Mouse (Mus musculus): ENCODE results near the gene Lcn11. TPM values are rescaled to one million over a fixed set of nuclear protein-coding genes. Genes with fewer than 3 reads are reported as not detected.

The Lcn11 gene
- polyA plus RNA-seq, 1 experiment from 2014 or later, result not detected

DNA sequence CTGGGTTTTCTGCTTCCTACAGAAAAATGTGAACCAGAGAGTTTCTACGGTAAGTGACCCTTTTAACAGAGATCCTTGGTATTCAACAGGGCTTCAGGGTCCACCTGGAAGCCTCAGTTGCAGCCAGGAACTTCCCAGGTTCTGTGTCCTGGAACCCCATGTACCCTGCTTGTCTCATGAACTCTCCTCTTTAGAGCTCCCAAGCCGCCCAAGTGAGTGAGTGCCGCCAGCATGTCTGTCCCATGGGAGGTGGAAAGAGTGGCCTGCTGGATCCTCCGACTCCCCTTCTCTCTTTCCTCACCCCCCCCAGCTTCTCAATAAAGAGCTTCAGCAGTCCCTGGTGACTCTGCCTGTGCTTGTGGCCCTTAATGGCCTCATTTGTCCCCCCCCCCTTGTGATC, 9.1 kb upstream of the Lcn11 start:
- H3K4me3 ChIP-seq (ENCODE audit: low read depth, low read length), result no peak overlapping the region
- TF ChIP-seq CTCF (IDR thresholded peaks at IDR 0.05; ENCODE audit: low read depth), result no peak
- no peaks in the 10 kb centered on the region for H3K4me1 ChIP-seq (ENCODE audit: insufficient read depth)
- DNase-seq, result no peak
- ATAC-seq (ENCODE audit: insufficient read depth), result no peak
- no peak overlapping the region for H3K9ac ChIP-seq
- 79% methylated on average over 4 of the region's 4 CpGs for WGBS
- no peaks in the 10 kb centered on the region for H3K9me3 ChIP-seq (ENCODE audit: low read depth, low read length)
- H3K4me2 ChIP-seq, result no peak overlapping the region
- H3K27me3 ChIP-seq (ENCODE audit: insufficient read depth, low read length), result no peaks in the 10 kb centered on the region
- H3K27ac ChIP-seq (ENCODE audit: low read depth), result no peak overlapping the region
- no peaks in the 10 kb centered on the region for H3K36me3 ChIP-seq (ENCODE audit: insufficient read depth)

DNA sequence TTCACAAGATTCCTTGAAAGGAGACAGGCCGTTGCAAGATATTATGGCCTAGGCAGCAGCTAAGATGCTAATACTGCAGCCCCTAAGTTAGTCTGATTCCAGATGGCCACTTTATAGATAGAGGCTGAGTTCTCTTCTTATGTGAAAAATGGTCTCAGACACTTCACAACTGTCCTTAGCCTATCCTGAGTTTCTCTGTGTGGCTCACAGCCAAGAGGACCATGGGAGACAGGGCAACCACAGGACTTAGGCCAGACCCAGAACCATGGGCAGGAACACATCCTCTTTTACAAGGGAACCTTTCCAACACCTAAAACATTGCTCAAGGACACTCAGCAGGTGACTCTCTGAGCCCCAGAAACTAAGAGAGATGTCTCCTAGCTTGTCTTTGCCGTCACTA, 3.3 kb upstream of the Lcn11 start:
- ATAC-seq (ENCODE audit: insufficient read depth), result no peak
- Histone ChIP-seq H3K4me2 (no peak overlapping the region), H3K36me3 (ENCODE audit: insufficient read depth) (no peaks in the 10 kb centered on the region), H3K9ac (no peak overlapping the region), H3K27ac (ENCODE audit: low read depth) (no peak overlapping the region), H3K9me3 (ENCODE audit: low read depth, low read length) (no peaks in the 10 kb centered on the region), H3K4me3 (ENCODE audit: low read depth, low read length) (no peak overlapping the region), H3K4me1 (ENCODE audit: insufficient read depth) (no peaks in the 10 kb centered on the region), H3K27me3 (ENCODE audit: insufficient read depth, low read length) (no peaks in the 10 kb centered on the region)
- no peak for TF ChIP-seq CTCF (IDR thresholded peaks at IDR 0.05; ENCODE audit: low read depth)
- 80% methylated on average over 2 of the region's 2 CpGs for WGBS
- DNase-seq, result no peak

DNA sequence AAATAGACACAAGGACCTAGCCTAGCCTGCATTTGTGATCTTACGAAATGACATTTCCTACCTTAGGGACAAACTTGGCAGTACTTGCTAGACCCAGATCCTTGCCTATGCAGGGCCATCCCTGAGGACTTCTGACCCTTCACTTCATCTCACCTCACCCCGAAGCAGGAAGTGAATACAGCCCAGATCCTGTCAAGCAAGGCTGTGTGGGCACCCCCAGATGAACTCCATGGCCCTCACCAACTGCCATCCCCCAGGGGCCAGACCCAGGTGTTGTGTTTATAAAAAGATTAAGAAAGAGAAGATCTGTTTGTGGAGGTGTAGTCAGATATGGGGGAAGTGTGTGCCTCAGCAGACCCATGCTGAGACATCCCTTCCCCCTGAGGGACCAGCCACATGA, 2.2 kb upstream of the Lcn11 start:
- Histone ChIP-seq H3K4me1 (ENCODE audit: insufficient read depth) (no peaks in the 10 kb centered on the region), H3K4me2 (no peak overlapping the region), H3K36me3 (ENCODE audit: insufficient read depth) (no peaks in the 10 kb centered on the region), H3K4me3 (ENCODE audit: low read depth, low read length) (no peak overlapping the region), H3K9me3 (ENCODE audit: low read depth, low read length) (no peaks in the 10 kb centered on the region), H3K27me3 (ENCODE audit: insufficient read depth, low read length) (no peaks in the 10 kb centered on the region), H3K9ac (no peak overlapping the region), H3K27ac (ENCODE audit: low read depth) (no peak overlapping the region)
- TF ChIP-seq CTCF (IDR thresholded peaks at IDR 0.05; ENCODE audit: low read depth), result no peak
- ATAC-seq (ENCODE audit: insufficient read depth) (no peak), DNase-seq (no peak)
- 74% methylated on average over 2 of the region's 2 CpGs for WGBS

DNA sequence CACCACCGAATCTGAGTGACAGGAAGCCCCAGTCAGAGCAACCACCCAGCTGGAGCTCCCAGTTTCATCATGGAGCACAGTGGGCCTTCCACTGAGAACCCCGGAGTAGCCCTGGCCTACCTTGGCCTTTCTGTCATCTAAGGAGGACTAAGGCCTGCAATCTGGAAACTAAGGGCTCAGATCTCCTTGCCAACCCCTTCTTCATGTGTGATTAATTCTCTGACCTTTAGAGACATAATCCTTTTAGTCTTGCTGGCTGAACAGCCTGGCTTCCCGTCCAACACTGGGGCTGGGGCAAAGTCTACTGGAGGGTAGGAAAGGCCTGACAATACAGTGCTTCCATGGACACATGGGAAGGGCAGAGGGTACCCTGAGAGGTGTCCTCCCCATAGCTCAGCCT, 826 bp upstream of the Lcn11 start:
- Histone ChIP-seq H3K27me3 (ENCODE audit: insufficient read depth, low read length) (no peaks in the 10 kb centered on the region), H3K36me3 (ENCODE audit: insufficient read depth) (no peaks in the 10 kb centered on the region), H3K4me2 (no peak overlapping the region), H3K4me1 (ENCODE audit: insufficient read depth) (no peaks in the 10 kb centered on the region), H3K9me3 (ENCODE audit: low read depth, low read length) (no peaks in the 10 kb centered on the region), H3K4me3 (ENCODE audit: low read depth, low read length) (no peak overlapping the region), H3K9ac (no peak overlapping the region), H3K27ac (ENCODE audit: low read depth) (no peak overlapping the region)
- no peak for TF ChIP-seq CTCF (IDR thresholded peaks at IDR 0.05; ENCODE audit: low read depth)
- ATAC-seq (ENCODE audit: insufficient read depth) (no peak), DNase-seq (no peak)
- WGBS, result 67% methylated on average over 3 of the region's 3 CpGs

DNA sequence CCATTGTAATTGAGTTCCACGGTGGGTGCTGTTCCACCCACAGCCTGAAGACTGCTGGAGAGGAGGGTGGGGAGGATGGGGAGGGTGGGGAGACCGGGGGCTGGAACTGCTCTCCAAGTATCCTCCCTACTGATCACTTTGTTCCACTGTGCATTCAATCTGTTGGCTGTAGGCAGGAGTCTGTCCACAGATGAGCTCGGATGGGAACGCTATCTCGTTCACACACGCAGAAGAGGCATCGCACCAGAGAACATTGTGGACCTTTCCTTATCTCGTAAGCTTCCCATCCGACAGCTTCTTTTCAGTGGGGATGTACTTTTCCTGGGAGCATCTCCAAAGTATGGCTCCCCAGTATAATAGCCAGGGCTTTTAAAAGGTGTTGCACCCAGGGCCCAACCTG, 2.3 kb downstream of the Lcn11 start:
- H3K27me3 ChIP-seq (ENCODE audit: insufficient read depth, low read length), result no peaks in the 10 kb centered on the region
- no peak overlapping the region for H3K9ac ChIP-seq
- H3K4me3 ChIP-seq (ENCODE audit: low read depth, low read length), result no peak overlapping the region
- no peak for ATAC-seq (ENCODE audit: insufficient read depth)
- WGBS, result 80% methylated on average over 9 of the region's 9 CpGs
- no peak for DNase-seq
- H3K4me1 ChIP-seq (ENCODE audit: insufficient read depth), result no peaks in the 10 kb centered on the region
- H3K27ac ChIP-seq (ENCODE audit: low read depth), result no peak overlapping the region
- TF ChIP-seq CTCF (IDR thresholded peaks at IDR 0.05; ENCODE audit: low read depth), result no peak
- no peaks in the 10 kb centered on the region for H3K36me3 ChIP-seq (ENCODE audit: insufficient read depth)
- H3K9me3 ChIP-seq (ENCODE audit: low read depth, low read length), result no peaks in the 10 kb centered on the region
- no peak overlapping the region for H3K4me2 ChIP-seq

DNA sequence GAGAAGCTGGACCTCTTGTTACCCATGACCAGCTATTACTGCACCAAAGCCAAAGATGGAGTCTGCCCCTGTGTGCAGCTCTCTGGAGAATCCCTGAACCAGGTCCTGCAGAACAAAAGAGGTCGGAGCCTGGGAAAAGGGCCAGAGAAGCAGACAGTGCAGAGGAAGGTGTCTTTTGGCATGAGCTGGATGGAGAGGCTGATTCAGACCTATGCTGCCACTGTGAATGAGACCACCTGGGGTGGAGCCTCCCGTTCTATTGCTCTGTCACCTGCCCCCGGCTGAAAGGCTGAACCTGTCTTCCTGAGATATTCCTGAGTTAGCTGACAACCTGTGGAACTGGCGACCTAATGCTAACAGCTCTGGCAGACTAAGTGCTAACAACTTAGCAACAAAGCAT, 4.1 kb downstream of the Lcn11 start:
- Histone ChIP-seq H3K27ac (ENCODE audit: low read depth) (no peak overlapping the region), H3K9me3 (ENCODE audit: low read depth, low read length) (no peaks in the 10 kb centered on the region), H3K4me2 (no peak overlapping the region), H3K4me1 (ENCODE audit: insufficient read depth) (no peaks in the 10 kb centered on the region), H3K27me3 (ENCODE audit: insufficient read depth, low read length) (no peaks in the 10 kb centered on the region), H3K36me3 (ENCODE audit: insufficient read depth) (no peaks in the 10 kb centered on the region), H3K4me3 (ENCODE audit: low read depth, low read length) (no peak overlapping the region), H3K9ac (no peak overlapping the region)
- no peak for ATAC-seq (ENCODE audit: insufficient read depth)
- DNase-seq, result no peak
- 40% methylated on average over 4 of the region's 4 CpGs for WGBS
- no peak for TF ChIP-seq CTCF (IDR thresholded peaks at IDR 0.05; ENCODE audit: low read depth)

DNA sequence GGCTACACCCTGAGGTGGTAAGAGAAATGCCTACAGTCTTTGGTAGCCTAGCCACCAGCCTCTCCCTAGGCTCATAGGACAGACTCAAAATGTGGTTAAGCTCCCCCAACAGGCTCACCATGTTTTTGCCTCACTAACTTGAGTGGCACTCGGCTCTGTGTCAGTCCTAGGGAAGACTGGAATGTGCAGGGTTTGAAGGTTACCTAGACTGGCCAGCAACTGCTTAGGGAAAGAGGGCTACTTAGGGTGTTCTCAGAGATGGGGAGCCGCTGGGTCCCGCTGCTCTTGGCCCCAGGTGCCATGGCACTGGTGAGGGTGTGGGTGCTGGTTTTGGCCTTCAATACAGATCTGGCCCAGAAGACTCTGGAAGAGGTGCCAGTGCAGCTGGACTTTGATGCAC, 5.1 kb downstream of the Lcn11 start, which contains the start of gene Gm13539:
TSS of gene Gm13539 (plus strand) at position 301 of the 400 bp plus-strand sequence.
- Histone ChIP-seq H3K4me1 (ENCODE audit: insufficient read depth) (peaks cover 3% of the 10 kb centered on the region; the same call in 1 of the 2 replicates), H3K9ac (no peak within 1 kb of the TSS), H3K27me3 (ENCODE audit: insufficient read depth, low read length) (no peaks in the 10 kb centered on the region), H3K27ac (ENCODE audit: low read depth) (no peak within 1 kb of the TSS), H3K4me2 (no peak within 1 kb of the TSS), H3K9me3 (ENCODE audit: low read depth, low read length) (no peaks in the 10 kb centered on the region), H3K36me3 (ENCODE audit: insufficient read depth) (no peaks in the 10 kb centered on the region), H3K4me3 (ENCODE audit: low read depth, low read length) (no peak within 1 kb of the TSS)
- no peak for DNase-seq
- TF ChIP-seq CTCF (IDR thresholded peaks at IDR 0.05; ENCODE audit: low read depth), result no peak
- ATAC-seq (ENCODE audit: insufficient read depth), result no peak
- 76% methylated on average over 3 of the region's 3 CpGs for WGBS
